Mouse (Mus musculus): ENCODE data around the gene Nhsl2.

DNA sequence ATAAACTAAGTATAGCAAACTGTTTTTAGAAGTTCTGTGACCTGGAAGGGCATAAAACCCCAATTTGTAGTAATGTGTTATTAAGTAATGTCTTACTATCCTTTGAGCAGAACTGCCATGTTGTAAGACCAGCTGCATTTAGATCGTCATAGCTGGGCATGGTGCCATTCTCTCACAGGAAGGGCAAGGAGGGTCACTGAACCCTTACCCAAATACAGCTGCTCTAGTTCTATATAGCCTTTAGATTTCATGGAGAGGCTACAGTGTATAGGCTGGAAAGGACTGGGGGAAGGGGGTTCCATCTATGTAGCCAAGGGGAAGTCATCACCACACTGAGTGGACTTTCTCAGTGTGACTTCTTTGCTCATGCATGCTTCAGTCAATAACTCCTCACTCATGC is 292.0 kb downstream of the Nhsl2 start:
- TF ChIP-seq POLR2A (IDR thresholded peaks at IDR 0.05; ENCODE audit: insufficient read depth, low read depth, low read length) (no peak), CTCF (IDR thresholded peaks at IDR 0.05; ENCODE audit: insufficient read depth, low read depth, low read length) (no peak)
